Mouse (Mus musculus) lung, postnatal 0 days (tissue): ENCODE measurements around the gene Cdiptos.

ENCODE experiments used
- CTCF ChIP-seq: IDR thresholded peaks from 2 replicates; pipeline ENCODE4 v1.5.1; 2016; ENCODE audit warnings: antibody characterized with exemption, mild to moderate bottlenecking
- EP300 ChIP-seq: IDR thresholded peaks from 2 replicates; pipeline ENCODE4 v1.6.1; 2016; ENCODE audit warnings: antibody characterized with exemption, mild to moderate bottlenecking, control low read depth

DNA sequence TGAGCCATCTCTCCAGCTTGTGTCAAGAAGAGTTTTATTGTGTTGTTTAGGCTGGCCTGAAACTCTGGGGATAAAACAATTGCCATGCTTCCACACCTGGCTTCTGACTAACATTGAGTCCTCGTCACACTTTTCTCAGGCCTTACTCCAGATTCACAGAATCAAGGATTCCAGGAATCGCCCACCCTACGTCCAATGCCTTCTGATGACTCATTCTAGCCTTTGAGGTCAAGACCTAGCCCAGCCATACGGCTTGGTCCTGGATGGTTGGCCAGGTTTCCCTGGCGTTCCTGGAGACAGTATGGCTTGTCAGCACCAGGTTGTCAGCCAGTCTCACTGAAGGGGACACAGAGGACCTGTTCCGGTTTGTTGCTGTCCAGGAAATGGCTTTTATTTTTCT lies 36.5 kb upstream of the Cdiptos start:
- TF ChIP-seq EP300 (no peak), CTCF (no peak)
